Mouse (Mus musculus) G1E (cell line): ENCODE measurements around the gene Nup153.

Source experiments
- CTCF ChIP-seq: IDR thresholded peaks from 2 replicates; pipeline ENCODE4 v1.5.1; 2012; ENCODE audit warnings: low read depth, low read length, inconsistent platforms, mixed read lengths
- GATA1 ChIP-seq: IDR thresholded peaks from 2 replicates; pipeline ENCODE4 v1.6.1; 2012; ENCODE audit warnings: borderline replicate concordance, low read length, inconsistent platforms, mixed read lengths
- GATA2 ChIP-seq: IDR thresholded peaks from 2 replicates; pipeline ENCODE4 v1.6.1; 2012; ENCODE audit warnings: low read depth, low read length, inconsistent platforms, borderline replicate concordance
- POLR2AphosphoS5 ChIP-seq: IDR thresholded peaks from 2 replicates; pipeline ENCODE4 v1.6.1; 2012; ENCODE audit warnings: low read depth, low read length, inconsistent platforms; ENCODE audit not compliant: insufficient replicate concordance
- TAL1 ChIP-seq: conservative IDR thresholded peaks from 2 replicates; pipeline ENCODE4 v1.6.1; 2012; ENCODE audit warnings: low read depth, low read length, inconsistent platforms, mixed read lengths

DNA sequence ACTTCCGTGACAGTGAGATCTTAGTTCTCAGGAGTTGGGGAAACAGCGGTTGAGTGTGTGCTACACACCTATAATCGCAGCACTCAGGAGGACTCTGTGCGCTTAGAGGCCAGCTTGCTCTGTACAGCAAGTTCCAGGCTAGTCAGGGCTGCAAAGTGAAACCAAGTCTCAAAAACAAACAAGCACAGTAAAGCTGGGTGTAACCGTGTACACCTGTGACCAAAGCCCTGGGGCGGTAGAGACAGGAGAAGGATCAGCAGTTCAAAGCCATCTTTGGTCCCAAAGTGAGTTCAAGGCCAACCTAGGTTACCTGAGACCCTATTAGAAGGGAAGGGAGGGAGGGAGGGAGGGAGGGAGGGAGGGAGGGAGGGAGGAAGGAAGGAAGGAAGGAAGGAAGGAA is 83.6 kb downstream of the Nup153 start:
- TF ChIP-seq CTCF: no peak
- TF ChIP-seq TAL1: no peak
- TF ChIP-seq GATA1: no peak
- TF ChIP-seq POLR2AphosphoS5: no peak
- TF ChIP-seq GATA2: no peak
